Mouse (Mus musculus) neural tube, embryonic 12.5 days (tissue): ENCODE data around the gene Rnf103. TPM values are rescaled to one million over a fixed set of nuclear protein-coding genes. Genes with fewer than 3 reads are reported as not detected.

ENCODE experiments used
- ATAC-seq: fragments of 200-750 bp; cut with Nextera tagmentation; 2 replicates; pipeline ENCODE4 v1.8.0; 2017; ENCODE audit warnings: low read depth, mild to moderate bottlenecking, moderate TSS enrichment, moderate library complexity; ENCODE audit not compliant: low FRiP score
- H3K27ac ChIP-seq: fragments of 300-500 bp; sonication (generic); 2 replicates; pipeline ENCODE4 v1.5.1; 2016
- H3K27me3 ChIP-seq: fragments of 300-500 bp; sonication (generic); replicated peaks from 2 replicates; pipeline ENCODE4 v1.6.1; 2016; ENCODE audit warnings: mild to moderate bottlenecking
- H3K36me3 ChIP-seq: fragments of 300-500 bp; sonication (generic); 2 replicates; pipeline ENCODE4 v1.6.1; 2016; ENCODE audit warnings: mild to moderate bottlenecking
- H3K4me1 ChIP-seq: fragments of 300-500 bp; sonication (generic); 2 replicates; pipeline ENCODE4 v1.6.1; 2016
- H3K4me2 ChIP-seq: fragments of 300-500 bp; sonication (generic); replicated peaks from 2 replicates; pipeline ENCODE4 v1.6.1; 2016; ENCODE audit warnings: mild to moderate bottlenecking
- H3K4me3 ChIP-seq: fragments of 300-500 bp; sonication (generic); 2 replicates; pipeline ENCODE4 v1.5.1; 2016
- H3K9ac ChIP-seq: fragments of 300-500 bp; sonication (generic); 2 replicates; pipeline ENCODE4 v1.6.1; 2016; ENCODE audit warnings: mild to moderate bottlenecking
- H3K9me3 ChIP-seq: fragments of 300-500 bp; sonication (generic); 2 replicates; pipeline ENCODE4 v1.6.1; 2016; ENCODE audit warnings: mild to moderate bottlenecking
- WGBS: fragments of 180-500 bp; shearing (Covaris S2); methylation state at CpG from one replicate; pipeline ENCODE4 v1.1.7; 2016; 5-methylcytosine and 5-hydroxymethylcytosine counted together
- polyA plus RNA-seq: library from polyadenylated mRNA; unstranded; fragments of >200 nt; fragmentation: Nextera tagmentation; extraction: Ambion mirVana; gene quantifications from 2 replicates; pipeline ENCODE4 v1.2.1, GENCODE M21; 2016

Rnf103 gene
- polyA plus RNA-seq, 1 experiment from 2014 or later: 28.4 TPM

DNA sequence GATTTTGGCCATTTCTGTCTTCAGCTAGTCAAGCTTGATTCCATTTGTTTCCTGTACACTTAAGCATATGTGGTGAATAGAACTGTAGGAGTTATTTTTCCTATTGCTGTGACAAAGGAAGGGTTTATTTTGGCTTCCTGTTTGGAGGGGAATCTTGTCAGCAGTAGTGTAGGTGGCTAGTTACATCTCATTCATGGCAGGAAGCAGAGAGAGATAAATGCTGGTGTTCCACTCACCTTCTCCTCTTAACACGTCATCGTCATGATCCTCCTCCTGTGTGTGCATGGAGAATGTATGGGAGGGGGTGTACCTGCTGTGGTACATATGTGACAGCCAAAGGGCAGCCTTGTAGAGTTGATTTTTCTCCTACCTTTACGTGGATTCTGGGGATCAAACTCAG is 6.9 kb downstream of the Rnf103 start:
- Histone ChIP-seq H3K27me3 (no peaks in the 10 kb centered on the region), H3K9me3 (no peaks in the 10 kb centered on the region), H3K27ac (no peak overlapping the region), H3K36me3 (peaks cover 2% of the 10 kb centered on the region; the same call in 1 of the 2 replicates), H3K9ac (no peak overlapping the region), H3K4me1 (peaks cover 4% of the 10 kb centered on the region), H3K4me2 (no peak overlapping the region), H3K4me3 (no peak overlapping the region)
- no peak for ATAC-seq
- WGBS: 90% methylated on average over 3 of the region's 3 CpGs

DNA sequence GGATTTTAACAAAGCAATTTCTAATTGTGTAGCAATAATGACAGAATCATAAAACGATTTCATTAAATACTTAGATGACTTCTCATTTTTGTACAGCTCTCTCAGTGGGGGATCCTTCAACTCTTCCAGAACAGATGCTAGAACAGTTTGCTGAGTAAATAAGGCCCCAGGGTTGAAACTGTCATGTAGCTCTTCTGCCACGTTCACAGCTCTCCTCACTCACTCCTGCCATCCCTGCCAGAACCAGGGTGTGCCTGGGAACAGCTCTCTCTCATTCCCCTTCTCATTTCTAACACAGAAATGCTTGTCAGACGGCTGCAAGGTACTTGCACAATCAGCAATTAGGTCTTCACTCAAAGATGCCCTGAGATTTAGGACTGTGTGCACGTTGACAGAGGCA is 9.3 kb downstream of the Rnf103 start:
- H3K4me1 ChIP-seq: no peaks in the 10 kb centered on the region
- peaks cover 8% of the 10 kb centered on the region; the same call in 1 of the 2 replicates for H3K36me3 ChIP-seq
- H3K4me2 ChIP-seq: no peak overlapping the region
- no peak overlapping the region for H3K27ac ChIP-seq
- no peak for ATAC-seq
- H3K4me3 ChIP-seq: no peak overlapping the region
- no peaks in the 10 kb centered on the region for H3K9me3 ChIP-seq
- 72% methylated on average over 4 of the region's 4 CpGs for WGBS
- no peaks in the 10 kb centered on the region for H3K27me3 ChIP-seq
- no peak overlapping the region for H3K9ac ChIP-seq

GRCm38 (mm10) chr6:71503670-71504069 is 10.0 kb downstream of the Rnf103 start:
- no peak overlapping the region for H3K4me3 ChIP-seq
- no peaks in the 10 kb centered on the region for H3K9me3 ChIP-seq
- no peak for ATAC-seq

GRCm38 (mm10) chr6:71504091-71504490 is 10.4 kb downstream of the Rnf103 start:
- Histone ChIP-seq H3K27me3 (no peaks in the 10 kb centered on the region), H3K9me3 (no peaks in the 10 kb centered on the region), H3K4me1 (no peaks in the 10 kb centered on the region), H3K27ac (no peak overlapping the region), H3K4me3 (no peak overlapping the region), H3K9ac (no peak overlapping the region), H3K4me2 (no peak overlapping the region), H3K36me3 (peaks cover 17% of the 10 kb centered on the region)
- WGBS: 84% methylated on average over 4 of the region's 4 CpGs
- no peak for ATAC-seq

More at GRCm38 (mm10) chr6:71503670-71504069, 10.0 kb downstream of the Rnf103 start:
- H3K4me1 ChIP-seq: no peaks in the 10 kb centered on the region
- H3K27ac ChIP-seq: no peak overlapping the region
- no peaks in the 10 kb centered on the region for H3K27me3 ChIP-seq
- H3K4me2 ChIP-seq: no peak overlapping the region
- no peak overlapping the region for H3K9ac ChIP-seq
- H3K36me3 ChIP-seq: peaks cover 14% of the 10 kb centered on the region

GRCm38 (mm10) chr6:71505671-71506070 is 12.0 kb downstream of the Rnf103 start:
- Histone ChIP-seq H3K27me3 (no peaks in the 10 kb centered on the region), H3K9me3 (no peaks in the 10 kb centered on the region), H3K9ac (no peak overlapping the region), H3K27ac (no peak overlapping the region), H3K4me1 (no peaks in the 10 kb centered on the region), H3K4me3 (no peak overlapping the region), H3K4me2 (no peak overlapping the region), H3K36me3 (peaks cover 29% of the 10 kb centered on the region)
- ATAC-seq: no peak
- 97% methylated on average over 2 of the region's 2 CpGs for WGBS

DNA sequence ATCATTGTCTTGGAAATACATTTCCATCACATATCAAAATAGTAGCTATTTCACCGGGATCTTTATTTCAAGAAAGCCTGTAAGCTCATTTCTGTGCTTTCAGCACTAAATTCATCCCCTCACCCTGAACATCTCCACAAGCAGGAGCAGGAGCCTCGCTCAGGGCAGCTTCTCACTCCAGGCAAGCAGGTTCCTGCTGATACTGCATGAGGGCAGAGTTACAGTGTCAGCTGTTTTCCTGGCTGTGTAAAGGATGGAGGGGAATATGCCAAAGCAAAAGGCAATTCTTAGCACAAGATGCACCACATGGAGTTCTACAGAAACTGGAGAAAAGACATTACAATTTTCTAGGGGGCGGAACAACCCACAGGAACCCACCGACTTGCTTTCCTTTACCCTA is 25.8 kb downstream of the Rnf103 start:
- no peaks in the 10 kb centered on the region for H3K4me1 ChIP-seq
- H3K27me3 ChIP-seq: no peaks in the 10 kb centered on the region
- H3K36me3 ChIP-seq: no peaks in the 10 kb centered on the region; the same call in 1 of the 2 replicates
- H3K27ac ChIP-seq: no peak overlapping the region
- no peak overlapping the region for H3K4me2 ChIP-seq
- H3K4me3 ChIP-seq: no peak overlapping the region
- WGBS: 85% methylated on average over 4 of the region's 4 CpGs
- H3K9ac ChIP-seq: no peak overlapping the region
- no peak for ATAC-seq
- H3K9me3 ChIP-seq: no peaks in the 10 kb centered on the region

- Histone ChIP-seq H3K27ac (no peak overlapping the region), H3K27me3 (no peaks in the 10 kb centered on the region), H3K36me3 (no peaks in the 10 kb centered on the region), H3K9me3 (no peaks in the 10 kb centered on the region), H3K4me2 (no peak overlapping the region), H3K9ac (no peak overlapping the region), H3K4me3 (no peak overlapping the region), H3K4me1 (no peaks in the 10 kb centered on the region)
- no peak for ATAC-seq
- 59% methylated on average over 3 of the region's 3 CpGs for WGBS
Measured at GRCm38 (mm10) chr6:71525556-71525955, 31.9 kb downstream of the Rnf103 start.

DNA sequence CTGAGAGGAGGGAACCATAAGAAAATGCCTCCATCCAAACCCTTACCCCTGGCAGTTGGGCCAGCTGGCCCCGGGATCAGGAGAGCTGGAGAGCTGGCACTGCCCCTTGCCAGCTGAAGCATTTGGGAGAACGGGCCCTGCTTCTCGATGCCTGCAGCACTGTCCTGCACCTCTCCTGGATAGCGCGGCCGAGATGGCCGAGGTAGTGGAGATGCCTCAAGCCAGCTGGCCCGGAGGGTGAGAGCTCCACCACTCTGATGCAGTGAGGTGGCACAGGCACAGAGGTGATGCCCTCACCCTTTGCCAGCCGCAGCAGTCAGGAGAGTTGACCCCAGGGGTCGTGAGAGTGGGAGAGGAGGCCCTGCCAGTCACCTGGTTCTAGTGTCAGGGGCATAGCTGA is 33.4 kb downstream of the Rnf103 start:
- Histone ChIP-seq H3K27ac (no peak overlapping the region), H3K27me3 (no peaks in the 10 kb centered on the region), H3K9ac (no peak overlapping the region), H3K4me3 (no peak overlapping the region), H3K36me3 (no peaks in the 10 kb centered on the region), H3K4me2 (no peak overlapping the region), H3K4me1 (no peaks in the 10 kb centered on the region), H3K9me3 (no peaks in the 10 kb centered on the region)
- no peak for ATAC-seq
- 90% methylated on average over 10 of the region's 10 CpGs for WGBS

- no peaks in the 10 kb centered on the region for H3K36me3 ChIP-seq
- H3K27me3 ChIP-seq: no peaks in the 10 kb centered on the region
- no peaks in the 10 kb centered on the region for H3K9me3 ChIP-seq
- H3K27ac ChIP-seq: no peak overlapping the region
- WGBS: 89% methylated on average over 9 of the region's 9 CpGs
- no peak overlapping the region for H3K9ac ChIP-seq
- no peak for ATAC-seq
- no peaks in the 10 kb centered on the region for H3K4me1 ChIP-seq
- H3K4me2 ChIP-seq: no peak overlapping the region
- H3K4me3 ChIP-seq: no peak overlapping the region
Measured at GRCm38 (mm10) chr6:71527826-71528225, 34.1 kb downstream of the Rnf103 start.

GRCm38 (mm10) chr6:71530176-71530575 is 36.5 kb downstream of the Rnf103 start:
- WGBS: 88% methylated on average over 8 of the region's 8 CpGs

DNA sequence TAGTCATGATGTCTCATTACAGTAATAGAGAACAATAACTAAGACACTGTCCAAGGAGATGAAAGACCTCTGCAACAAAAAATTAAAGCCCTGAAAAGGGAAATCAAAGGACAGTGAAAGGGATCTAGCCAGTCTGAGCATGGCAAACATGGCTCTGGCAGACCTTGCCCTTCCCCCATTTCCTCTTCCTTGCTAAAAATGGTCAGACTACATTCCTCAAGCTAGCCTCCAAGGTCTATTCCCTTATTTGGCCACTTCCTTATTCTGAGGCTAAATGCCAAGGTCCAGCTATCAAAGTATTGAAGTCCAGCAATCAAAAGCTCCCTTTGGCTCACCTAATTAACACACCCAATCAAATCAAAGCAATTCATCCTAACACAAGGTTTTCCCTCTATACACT is 43.6 kb downstream of the Rnf103 start:
- Histone ChIP-seq H3K27me3 (no peaks in the 10 kb centered on the region), H3K27ac (no peak overlapping the region), H3K4me1 (no peaks in the 10 kb centered on the region), H3K4me3 (no peak overlapping the region), H3K9ac (no peak overlapping the region), H3K36me3 (no peaks in the 10 kb centered on the region), H3K4me2 (no peak overlapping the region), H3K9me3 (no peaks in the 10 kb centered on the region)
- ATAC-seq: no peak

More at GRCm38 (mm10) chr6:71530176-71530575, 36.5 kb downstream of the Rnf103 start:
- Histone ChIP-seq H3K4me2 (no peak overlapping the region), H3K9me3 (no peaks in the 10 kb centered on the region), H3K27ac (no peak overlapping the region), H3K4me3 (no peak overlapping the region), H3K27me3 (no peaks in the 10 kb centered on the region), H3K36me3 (no peaks in the 10 kb centered on the region), H3K4me1 (no peaks in the 10 kb centered on the region), H3K9ac (no peak overlapping the region)
- no peak for ATAC-seq

DNA sequence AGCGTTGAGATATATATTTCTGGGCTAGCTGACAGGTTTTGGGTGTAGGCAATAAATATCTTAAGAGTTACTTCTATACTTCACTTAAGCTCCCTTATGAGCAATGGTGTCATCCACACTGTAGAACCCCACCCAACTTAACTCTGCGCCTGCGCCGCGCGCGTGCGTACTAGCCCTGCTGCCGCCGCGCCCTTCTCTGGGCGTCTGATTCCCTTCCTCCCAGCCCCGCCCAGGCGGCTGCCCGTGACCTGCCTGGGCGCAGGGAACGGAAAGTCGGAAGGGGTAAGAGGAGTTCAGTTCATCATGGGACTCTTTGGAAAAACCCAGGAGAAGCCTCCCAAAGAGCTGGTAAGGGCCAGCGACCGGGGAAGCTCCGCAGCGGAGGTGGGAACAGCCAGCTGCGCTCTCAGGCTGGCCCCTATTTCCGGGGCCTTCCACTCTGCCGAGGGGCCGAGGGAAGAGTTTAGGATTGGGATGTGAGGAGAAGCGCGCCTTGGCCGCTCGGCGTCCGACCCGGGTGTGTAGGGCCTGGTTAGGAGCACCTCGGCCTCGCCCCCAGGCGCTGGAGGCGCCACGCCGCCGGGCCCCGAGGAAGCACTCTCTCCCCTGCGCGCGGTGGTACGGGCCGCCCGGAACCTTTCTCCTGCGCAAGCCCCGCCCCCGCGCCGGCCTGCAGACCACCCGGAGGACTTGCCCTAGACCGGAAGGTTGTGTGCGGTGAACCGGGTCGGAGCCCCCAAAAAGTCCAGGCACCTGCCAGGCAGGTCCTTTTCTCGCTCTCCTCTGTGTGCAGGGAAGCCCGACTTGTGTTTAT is 50.2 kb downstream of the Rnf103 start, which contains the start of gene Chmp3:
Gene Chmp3, plus strand, starts transcription at position 112 of the 814 bp plus-strand sequence.
- Histone ChIP-seq H3K27me3 (no peaks in the 10 kb centered on the region), H3K9me3 (no peaks in the 10 kb centered on the region), H3K4me1 (no peaks in the 10 kb centered on the region; the same call in 1 of the 2 replicates), H3K27ac (peak within 1 kb of the TSS; percentile 95), H3K4me3 (peak within 1 kb of the TSS; percentile 73), H3K36me3 (no peaks in the 10 kb centered on the region), H3K4me2 (peak within 1 kb of the TSS; percentile 58), H3K9ac (peak within 1 kb of the TSS; percentile 90)
- peak; percentile 99 for ATAC-seq
- under 1% methylated on average over 59 of the region's 59 CpGs for WGBS

- Histone ChIP-seq H3K9ac (no peak overlapping the region), H3K9me3 (no peaks in the 10 kb centered on the region), H3K27me3 (no peaks in the 10 kb centered on the region), H3K4me3 (no peak overlapping the region), H3K36me3 (peaks cover 5% of the 10 kb centered on the region; the same call in 1 of the 2 replicates), H3K27ac (no peak overlapping the region), H3K4me2 (no peak overlapping the region), H3K4me1 (no peaks in the 10 kb centered on the region)
- WGBS: 94% methylated on average over 2 of the region's 2 CpGs
- ATAC-seq: no peak
Measured at GRCm38 (mm10) chr6:71555507-71555951, 61.8 kb downstream of the Rnf103 start.
